Mouse (Mus musculus) gastrocnemius, adult 18-20 months (tissue): ENCODE results near the gene Gm281. TPM values are rescaled to one million over a fixed set of nuclear protein-coding genes. Genes with fewer than 3 reads are reported as not detected.

Source experiments
- DNase-seq: peaks from one replicate; pipeline ENCODE4 v3.0.0; 2021; ENCODE audit warnings: low spot score
- microRNA-seq: library from miRNA; unstranded; fragments of <30 nt; microRNA quantifications from one replicate; pipeline ENCODE4 v1.2.0, GENCODE M21; 2021
- total RNA-seq, 2 experiments: library from RNA; stranded (reverse); gene quantifications; 2 replicates each; pipeline ENCODE4 v1.2.3; 2021

Gene Gm281
- total RNA-seq, 2 experiments from 2014 or later, result not detected

DNA sequence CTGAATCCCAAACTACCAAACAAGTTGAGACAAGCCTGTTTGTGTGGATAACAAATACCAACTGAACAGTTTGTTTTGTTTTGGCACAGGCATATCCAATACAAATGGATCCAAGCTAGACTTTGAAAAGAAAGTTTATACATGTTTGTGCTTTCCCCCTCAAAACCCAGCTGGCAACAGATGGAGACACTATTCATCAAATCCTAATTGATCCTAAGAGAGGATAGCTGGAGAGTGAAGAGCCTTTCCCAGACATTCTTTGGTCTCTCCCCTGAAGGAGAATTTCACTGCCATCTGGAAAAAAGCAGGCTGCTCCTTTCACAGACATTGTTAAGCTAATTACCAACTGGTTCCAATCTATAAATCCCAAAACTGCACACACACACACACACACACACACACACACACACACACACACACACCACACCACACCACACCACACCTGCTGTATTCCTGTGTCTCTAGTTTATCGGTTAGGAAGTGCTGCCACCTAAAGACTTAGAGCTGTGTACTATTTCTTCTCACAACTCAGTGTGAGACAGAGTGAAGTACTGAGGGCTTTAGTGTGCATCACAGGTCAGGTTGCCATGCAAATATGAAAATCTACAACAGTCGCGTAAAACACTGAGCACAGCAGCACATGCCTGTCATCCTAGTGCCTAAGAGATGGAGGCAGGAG is 101.3 kb downstream of the Gm281 start:
- DNase-seq, result no peak

DNA sequence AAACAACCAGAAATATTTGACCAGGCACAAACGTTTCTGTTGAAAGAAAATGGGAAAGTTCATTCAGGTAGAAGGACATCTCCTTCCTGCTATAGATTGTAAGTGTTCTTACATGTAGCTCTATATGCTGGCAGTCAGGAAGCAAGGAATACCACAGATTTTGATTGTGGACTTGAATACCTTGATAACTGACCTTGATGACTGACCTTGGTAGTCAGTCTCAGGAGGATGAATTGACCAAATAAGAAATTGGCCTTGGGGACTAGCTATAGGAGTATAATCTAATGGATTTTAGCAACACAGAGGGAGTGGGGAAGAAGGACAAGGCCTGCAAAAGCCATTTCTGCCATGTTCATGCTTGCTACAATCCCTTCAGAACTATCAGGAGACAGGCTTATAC is 123.8 kb downstream of the Gm281 start:
- no peak for DNase-seq

- no peak for DNase-seq
Observed at GRCm38 (mm10) chr14:13790001-13790400, 124.3 kb downstream of the Gm281 start.

GRCm38 (mm10) chr14:13782970-13783369 is 131.3 kb downstream of the Gm281 start:
- no peak for DNase-seq

DNA sequence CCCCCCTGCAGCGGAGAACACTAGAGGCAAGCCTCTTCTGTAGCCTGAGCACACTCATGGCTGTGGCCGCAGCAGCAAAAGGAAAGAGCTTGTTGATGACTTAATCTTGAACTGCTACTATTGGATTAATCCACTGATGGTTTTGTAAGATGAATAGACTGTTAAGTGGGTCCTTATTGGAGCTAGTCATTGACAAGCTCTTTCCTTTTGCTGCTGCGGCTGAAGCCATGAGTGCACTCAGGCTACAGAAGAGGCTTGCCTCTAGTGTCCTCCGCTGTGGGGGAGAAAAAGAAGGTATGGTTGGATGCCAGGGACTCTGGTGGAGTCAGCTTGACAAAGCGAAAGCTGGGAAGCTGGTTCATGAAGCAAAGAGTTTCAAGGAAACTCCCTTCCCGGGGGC is 135.9 kb downstream of the Gm281 start:
- no peak for DNase-seq

GRCm38 (mm10) chr14:13771163-13771562 is 143.1 kb downstream of the Gm281 start:
- DNase-seq, result no peak

- DNase-seq, result no peak
Observed at GRCm38 (mm10) chr14:13770686-13771085, 143.6 kb downstream of the Gm281 start.

Small RNA genes lying within 50 kb of the gene (microRNA-seq; reads per million reads assigned to microRNA genes)
- gene Gm27506, result not detected

Other genes with a start within 250 kb of the Gm281 start
- gene Sntn, start 243.6 kb downstream of the Gm281 start, total RNA-seq, result not detected
- 10 to 100 TPM; 20.4 to 23.3 TPM for gene Atxn7, start 47.0 kb upstream of the Gm281 start, total RNA-seq
- 100 to 1,000 TPM; 120 to 140 TPM for gene Thoc7, start 47.4 kb upstream of the Gm281 start, total RNA-seq
- gene Psmd6, start 206.5 kb upstream of the Gm281 start, total RNA-seq, result 100 to 1,000 TPM; 134 to 140 TPM